In genomic region chr7:16738073-16738696, GRCm38 (mm10) we compare ENCODE assay signal across 8 mouse cellular contexts. TPM values are rescaled to one million over a fixed set of nuclear protein-coding genes. Genes with fewer than 3 reads are reported as not detected.
A peak's percentile ranks its signal among the peaks of the same experiment; 100 is the strongest.
DNase-seq lines count a peak whose midpoint lies in the region; ATAC-seq and TF ChIP-seq lines count a peak whose summit lies in the region.

Gene Ap2s1, plus strand, starts transcription at chr7:16738410.

- peak within 1 kb of the TSS; percentile 90 for H3K9ac ChIP-seq in forebrain, embryonic 16.5 days (replicated peaks; ENCODE audit: low read depth, low read length)
- H3K9ac ChIP-seq in lung, embryonic 14.5 days: peak within 1 kb of the TSS; percentile 78

- H3K9me3 ChIP-seq in G1E (replicated peaks): no peaks in the 10 kb centered on the region
- no peaks in the 10 kb centered on the region for H3K9me3 ChIP-seq in forebrain, embryonic 16.5 days (ENCODE audit: control insufficient read depth, low read length)
- H3K9me3 ChIP-seq in lung, embryonic 14.5 days (ENCODE audit: low read depth, low read length): no peaks in the 10 kb centered on the region

- H3K4me1 ChIP-seq in G1E (ENCODE audit: insufficient read depth, low read depth, low read length): peaks cover 28% of the 10 kb centered on the region
- peaks cover 16% of the 10 kb centered on the region for H3K4me1 ChIP-seq in forebrain, embryonic 16.5 days (replicated peaks; ENCODE audit: control insufficient read depth, insufficient read depth, low read length)
- peaks cover 5% of the 10 kb centered on the region for H3K4me1 ChIP-seq in lung, embryonic 14.5 days (ENCODE audit: insufficient read depth)
- H3K4me1 ChIP-seq in olfactory bulb, adult 2 months (ENCODE audit: control insufficient read depth, insufficient read depth, low read length): peaks cover 8% of the 10 kb centered on the region
- peaks cover 11% of the 10 kb centered on the region for H3K4me1 ChIP-seq in thymus, adult 2 months (replicated peaks; ENCODE audit: control insufficient read depth, insufficient read depth, low read length)

- peaks cover 3% of the 10 kb centered on the region; the same call in 1 of the 2 replicates for H3K27me3 ChIP-seq in G1E (ENCODE audit: insufficient read depth, low read length)
- H3K27me3 ChIP-seq in forebrain, embryonic 16.5 days (replicated peaks; ENCODE audit: control insufficient read depth, insufficient read depth, low read length): no peaks in the 10 kb centered on the region
- no peaks in the 10 kb centered on the region for H3K27me3 ChIP-seq in lung, embryonic 14.5 days (ENCODE audit: insufficient read depth, low read length)
- no peaks in the 10 kb centered on the region for H3K27me3 ChIP-seq in thymus, adult 2 months (ENCODE audit: control insufficient read depth, insufficient read depth, low read length)

- H3K27ac ChIP-seq in forebrain, embryonic 16.5 days (ENCODE audit: low read length): 0 out of 2 replicates have a peak within 1 kb of the TSS, but pooled peaks have one; percentile 16
- peak within 1 kb of the TSS; percentile 82 for H3K27ac ChIP-seq in layer of hippocampus, adult 2 months
- H3K27ac ChIP-seq in lung, embryonic 14.5 days (ENCODE audit: low read depth): no peak within 1 kb of the TSS; the same call in none of the 2 replicates
- no peak within 1 kb of the TSS for H3K27ac ChIP-seq in olfactory bulb, adult 2 months (ENCODE audit: insufficient read depth, low read depth, low read length)
- H3K27ac ChIP-seq in thymus, adult 2 months (ENCODE audit: control insufficient read depth, insufficient read depth, low read length): peak within 1 kb of the TSS; percentile 17; the same call in 1 of the 2 replicates

- H3K4me2 ChIP-seq in forebrain, embryonic 16.5 days (ENCODE audit: low read length): peak within 1 kb of the TSS; percentile 95
- H3K4me2 ChIP-seq in lung, embryonic 14.5 days: peak within 1 kb of the TSS; percentile 77

- TF ChIP-seq CTCF in G1E (IDR thresholded peaks at IDR 0.05; ENCODE audit: low read depth, low read length): no peak
- TF ChIP-seq CTCF in layer of hippocampus, adult 2 months (conservative IDR thresholded peaks at IDR 0.05): no peak
- no peak for TF ChIP-seq CTCF in lung, embryonic 14.5 days (IDR thresholded peaks at IDR 0.05; ENCODE audit: low read depth)
- no peak for TF ChIP-seq CTCF in olfactory bulb, adult 2 months (IDR thresholded peaks at IDR 0.05; ENCODE audit: insufficient read depth, low read depth, low read length)
- TF ChIP-seq CTCF in thymus, adult 2 months (IDR thresholded peaks at IDR 0.05; ENCODE audit: borderline replicate concordance, control insufficient read depth, extremely low read depth, insufficient read depth, low read length, poor library complexity): no peak; the same call in 1 of the 2 replicates

- H3K4me3 ChIP-seq in G1E (ENCODE audit: low read depth, low read length): peak within 1 kb of the TSS; percentile 85
- peak within 1 kb of the TSS; percentile 86 for H3K4me3 ChIP-seq in forebrain, embryonic 16.5 days (replicated peaks; ENCODE audit: low read length)
- peak within 1 kb of the TSS; percentile 64 for H3K4me3 ChIP-seq in layer of hippocampus, adult 2 months
- H3K4me3 ChIP-seq in lung, embryonic 14.5 days (ENCODE audit: low read depth, low read length): peak within 1 kb of the TSS; percentile 82
- peak within 1 kb of the TSS; percentile 94 for H3K4me3 ChIP-seq in olfactory bulb, adult 2 months (ENCODE audit: insufficient read depth, low read depth, low read length)
- peak within 1 kb of the TSS; percentile 94 for H3K4me3 ChIP-seq in thymus, adult 2 months (ENCODE audit: control insufficient read depth, insufficient read depth, low read length)

- peak; percentile 63 for TF ChIP-seq POLR2A in olfactory bulb, adult 2 months (IDR thresholded peaks at IDR 0.05; ENCODE audit: insufficient read depth, low read depth, low read length)
- peak; percentile 65 for TF ChIP-seq POLR2A in thymus, adult 2 months (IDR thresholded peaks at IDR 0.05; ENCODE audit: control insufficient read depth, extremely low read depth, insufficient read depth, low read length, poor library complexity)

- under 1% methylated on average over 34 of the region's 34 CpGs for WGBS in forebrain, embryonic 16.5 days
- under 1% methylated on average over 34 of the region's 34 CpGs for WGBS in lung, embryonic 14.5 days
- WGBS in olfactory bulb, adult 2 months: under 1% methylated on average over 34 of the region's 34 CpGs
- WGBS in thymus, adult 2 months: 0% methylated on average over 34 of the region's 34 CpGs

- intact Hi-C loops in heart, postnatal 36 days (cut with DNase I): loop anchor here (10.0 kb wide), 1 partner anchor 453 kb away; the partner anchor contains the start of gene Ccdc9

- H3K36me3 ChIP-seq in G1E (replicated peaks): peaks cover 31% of the 10 kb centered on the region
- H3K36me3 ChIP-seq in forebrain, embryonic 16.5 days (ENCODE audit: control insufficient read depth, insufficient read depth): no peaks in the 10 kb centered on the region; the same call in 1 of the 2 replicates
- H3K36me3 ChIP-seq in lung, embryonic 14.5 days (ENCODE audit: insufficient read depth): 0 out of 2 replicates have a peak, but pooled peaks cover 3% of the 10 kb centered on the region
- H3K36me3 ChIP-seq in thymus, adult 2 months (ENCODE audit: control insufficient read depth, insufficient read depth, low read length): 0 out of 2 replicates have a peak, but pooled peaks cover under 1% of the 10 kb centered on the region

- peak; percentile 97 for ATAC-seq in G1E (ENCODE audit: extremely low read depth, insufficient number of reproducible peaks, low FRiP score, poor library complexity, severe bottlenecking)
- peak; percentile 98 for ATAC-seq in forebrain, embryonic 16.5 days
- ATAC-seq in lung, embryonic 14.5 days (ENCODE audit: insufficient read depth): peak; percentile 99

- DNase-seq in G1E (ENCODE audit: low spot score): peak; percentile 87
- DNase-seq in cerebellum, adult 18-20 months: peak; percentile 98 to 99
- peak; percentile 93 to 94 for DNase-seq in heart, postnatal 36 days
- peak; percentile 97 to 99 for DNase-seq in layer of hippocampus, adult 2 months (ENCODE audit: low spot score in 2 of 2)
- peak; percentile 99 for DNase-seq in lung, embryonic 14.5 days
- peak; percentile 98 for DNase-seq in thymus, adult 2 months

RNA-seq across cellular contexts. Expression of gene Ap2s1, which starts in this region (rescaled TPM):
- 67.8 and 71.1 TPM in 2 replicates for total RNA-seq in G1E (2014; fragmentation: Nextera tagmentation)
- total RNA-seq in G1E (2017): 97.6 and 127 TPM in 2 replicates
- 373 and 405 TPM in 2 replicates for polyA plus RNA-seq in G1E (2012)
- polyA plus RNA-seq in forebrain, embryonic 16.5 days (2015; fragmentation: Nextera tagmentation; extraction: Ambion mirVana): 364 and 377 TPM in 2 replicates
- 10 to 100 TPM; 80.0 to 81.8 TPM for total RNA-seq in heart, postnatal 36 days (2021)
- 100 to 1,000 TPM; 237 to 271 TPM for total RNA-seq in layer of hippocampus, adult 2 months (2021)
- polyA plus RNA-seq in lung, embryonic 14.5 days (2014; fragmentation: Nextera tagmentation; extraction: Ambion mirVana): 287 and 295 TPM in 2 replicates
- polyA plus RNA-seq in olfactory bulb, adult 2 months (2012; ENCODE audit: insufficient read depth, insufficient read length, low replicate concordance, missing spikeins): not detected in 2 replicates
- polyA plus RNA-seq in thymus, adult 2 months (2012; rRNA removed): 418 and 426 TPM in 2 replicates

Comparison
In these comparisons a context has a peak if more than half of its experiments do, and no peak if none do; other contexts are left out.
1. H3K27ac ChIP-seq: peak in forebrain, embryonic 16.5 days (single experiment), layer of hippocampus, adult 2 months (single experiment) and thymus, adult 2 months (single experiment); none in lung, embryonic 14.5 days (single experiment) and olfactory bulb, adult 2 months (single experiment).
2. Peak in every context shown above with its lines, with median percentiles within 50 percentile points of each other: ATAC-seq, DNase-seq and H3K4me3 ChIP-seq.